Mouse (Mus musculus) neural tube, postnatal 0 days (tissue): Measurements from ENCODE around the gene Mier2. TPM values are rescaled to one million over a fixed set of nuclear protein-coding genes. Genes with fewer than 3 reads are reported as not detected.

Source experiments
- microRNA-seq: library from miRNA; unstranded; fragments of <30 nt; microRNA quantifications from one replicate; pipeline ENCODE4, GENCODE M21; 2016
- polyA plus RNA-seq: library from polyadenylated mRNA; unstranded; fragments of >200 nt; fragmentation: Nextera tagmentation; extraction: Ambion mirVana; gene quantifications from 2 replicates; pipeline ENCODE4 v1.2.1, GENCODE M21; 2015

Gene Mier2
- polyA plus RNA-seq = 40.4 and 48.8 TPM in 2 replicates

GRCm38 (mm10) chr10:79554330-79555237 lies at the start of gene Mier2:
Mier2 (minus strand) TSS chr10:79555199.

GRCm38 (mm10) chr10:79587061-79587751 lies 32.2 kb upstream of the Mier2 start, which contains the start of gene Theg:
Theg (minus strand) TSS chr10:79587331.

GRCm38 (mm10) chr10:79533126-79533911 lies 21.7 kb downstream of the Mier2 start, which contains the start of gene Plpp2:
Plpp2 (minus strand) TSS chr10:79533796.

Small RNA genes lying within 50 kb of the gene (microRNA-seq; reads per million reads assigned to microRNA genes)
- gene Mir6909 = not detected

Other genes starting within 250 kb of the Mier2 start
- not detected in 2 replicates for gene Vmn2r82, start 198.7 kb downstream of the Mier2 start, polyA plus RNA-seq
- 0.05 TPM in 1 of 2 replicates, not detected in the other for gene Vmn2r83, start 86.5 kb downstream of the Mier2 start, polyA plus RNA-seq
- 21.6 and 22.1 TPM in 2 replicates for gene Plpp2, start 21.4 kb downstream of the Mier2 start, polyA plus RNA-seq
- not detected in 2 replicates for gene Theg, start 32.1 kb upstream of the Mier2 start, polyA plus RNA-seq
- 1.1 TPM in 2 replicates for gene C2cd4c, start 58.8 kb upstream of the Mier2 start, polyA plus RNA-seq
- 23.9 and 24.3 TPM in 2 replicates for gene Shc2, start 82.7 kb upstream of the Mier2 start, polyA plus RNA-seq
- gene Odf3l2, start 90.5 kb upstream of the Mier2 start, polyA plus RNA-seq = 0.24 and 0.61 TPM in 2 replicates
- gene Madcam1, start 109.4 kb upstream of the Mier2 start, polyA plus RNA-seq = 0.57 and 0.93 TPM in 2 replicates
- gene Tpgs1, start 114.2 kb upstream of the Mier2 start, polyA plus RNA-seq = 142 and 148 TPM in 2 replicates
- gene Cdc34, start 127.0 kb upstream of the Mier2 start, polyA plus RNA-seq = 68.6 and 75.3 TPM in 2 replicates
- 0.83 and 1.1 TPM in 2 replicates for gene Gzmm, start 133.8 kb upstream of the Mier2 start, polyA plus RNA-seq
- gene Bsg, start 149.3 kb upstream of the Mier2 start, polyA plus RNA-seq = 1,217 and 1,238 TPM in 2 replicates
- 10.7 and 16.5 TPM in 2 replicates for gene Hcn2, start 161.4 kb upstream of the Mier2 start, polyA plus RNA-seq
- 33.3 and 33.7 TPM in 2 replicates for gene Polrmt, start 191.4 kb upstream of the Mier2 start, polyA plus RNA-seq
- gene Fgf22, start 199.9 kb upstream of the Mier2 start, polyA plus RNA-seq = 4.8 and 5.8 TPM in 2 replicates
- gene Rnf126, start 211.8 kb upstream of the Mier2 start, polyA plus RNA-seq = 115 and 119 TPM in 2 replicates
- 3.2 and 4.4 TPM in 2 replicates for gene Fstl3, start 222.1 kb upstream of the Mier2 start, polyA plus RNA-seq
- 0.12 TPM in 1 of 2 replicates, not detected in the other for gene Prss57, start 235.8 kb upstream of the Mier2 start, polyA plus RNA-seq
- 202 and 243 TPM in 2 replicates for gene Palm, start 238.4 kb upstream of the Mier2 start, polyA plus RNA-seq